Mouse (Mus musculus): ENCODE results near the gene Tnfrsf1a. TPM values are rescaled to one million over a fixed set of nuclear protein-coding genes. Genes with fewer than 3 reads are reported as not detected.
A peak's percentile ranks its signal among the peaks of the same experiment; 100 is the strongest.

Tnfrsf1a gene
- polyA plus RNA-seq, 1 experiment from 2014 or later, result 75.3 TPM

DNA sequence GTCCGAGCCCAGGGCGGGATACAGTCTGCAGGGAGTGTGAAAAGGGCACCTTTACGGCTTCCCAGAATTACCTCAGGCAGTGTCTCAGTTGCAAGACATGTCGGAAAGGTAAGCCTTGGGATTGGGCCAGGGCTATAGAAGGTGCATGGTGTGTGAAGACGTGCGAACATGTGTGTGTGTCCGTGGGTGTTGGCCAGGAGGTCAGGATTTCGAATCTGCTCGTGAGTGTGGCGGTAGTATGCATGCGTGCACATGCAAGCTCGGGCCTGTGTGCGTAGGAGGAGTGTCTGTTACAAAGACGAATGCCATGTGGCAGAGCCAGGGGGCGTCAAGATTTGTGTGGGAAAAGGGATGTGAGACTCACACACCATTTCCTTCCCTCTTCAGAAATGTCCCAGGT lies 8.2 kb downstream of the Tnfrsf1a start:
- ATAC-seq (ENCODE audit: low FRiP score, low TSS enrichment) (no peak), DNase-seq (ENCODE audit: low spot score) (no peak)
- no peak for TF ChIP-seq EP300 (optimal IDR thresholded peaks at IDR 0.05)
- TF ChIP-seq CTCF (IDR thresholded peaks at IDR 0.05; ENCODE audit: low read depth), result no peak
- Histone ChIP-seq H3K27ac (replicated peaks) (no peak overlapping the region), H3K9ac (ENCODE audit: low read length) (no peak overlapping the region; the same call in 1 of the 2 replicates), H3K9me3 (ENCODE audit: control insufficient read depth, low read length) (no peaks in the 10 kb centered on the region), H3K4me3 (ENCODE audit: low read depth, low read length) (no peak overlapping the region), H3K4me2 (replicated peaks; ENCODE audit: low read depth) (no peak overlapping the region), H3K36me3 (ENCODE audit: control insufficient read depth, insufficient read depth, low read length) (peaks cover 42% of the 10 kb centered on the region), H3K27me3 (ENCODE audit: control insufficient read depth, insufficient read depth, low read length) (no peaks in the 10 kb centered on the region), H3K4me1 (replicated peaks; ENCODE audit: control insufficient read depth, insufficient read depth) (peaks cover 18% of the 10 kb centered on the region)
- 67% methylated on average over 15 of the region's 15 CpGs for WGBS

GRCm38 (mm10) chr6:125359999-125360398 lies 10.8 kb downstream of the Tnfrsf1a start:
- Histone ChIP-seq H3K9ac (ENCODE audit: low read length) (no peak overlapping the region), H3K4me1 (replicated peaks; ENCODE audit: control insufficient read depth, insufficient read depth) (peaks cover 11% of the 10 kb centered on the region), H3K36me3 (ENCODE audit: control insufficient read depth, insufficient read depth, low read length) (peaks cover 43% of the 10 kb centered on the region), H3K27ac (replicated peaks) (no peak overlapping the region), H3K9me3 (ENCODE audit: control insufficient read depth, low read length) (no peaks in the 10 kb centered on the region), H3K27me3 (ENCODE audit: control insufficient read depth, insufficient read depth, low read length) (no peaks in the 10 kb centered on the region), H3K4me2 (replicated peaks; ENCODE audit: low read depth) (no peak overlapping the region), H3K4me3 (ENCODE audit: low read depth, low read length) (no peak overlapping the region)
- TF ChIP-seq EP300 (optimal IDR thresholded peaks at IDR 0.05), result no peak
- TF ChIP-seq CTCF (IDR thresholded peaks at IDR 0.05; ENCODE audit: low read depth), result peak; percentile 48
- no peak for DNase-seq (ENCODE audit: low spot score)
- no peak for ATAC-seq (ENCODE audit: low FRiP score, low TSS enrichment)
- WGBS, result 51% methylated on average over 9 of the region's 9 CpGs

- DNase-seq (ENCODE audit: low spot score) (no peak), ATAC-seq (ENCODE audit: low FRiP score, low TSS enrichment) (no peak)
- Histone ChIP-seq H3K9ac (ENCODE audit: low read length) (no peak overlapping the region), H3K4me2 (replicated peaks; ENCODE audit: low read depth) (no peak overlapping the region), H3K36me3 (ENCODE audit: control insufficient read depth, insufficient read depth, low read length) (peaks cover 43% of the 10 kb centered on the region), H3K4me3 (ENCODE audit: low read depth, low read length) (no peak overlapping the region), H3K27ac (replicated peaks) (no peak overlapping the region), H3K4me1 (replicated peaks; ENCODE audit: control insufficient read depth, insufficient read depth) (peaks cover 3% of the 10 kb centered on the region), H3K27me3 (ENCODE audit: control insufficient read depth, insufficient read depth, low read length) (no peaks in the 10 kb centered on the region), H3K9me3 (ENCODE audit: control insufficient read depth, low read length) (no peaks in the 10 kb centered on the region)
- TF ChIP-seq EP300 (optimal IDR thresholded peaks at IDR 0.05) (no peak), CTCF (IDR thresholded peaks at IDR 0.05; ENCODE audit: low read depth) (no peak)
- 72% methylated on average over 9 of the region's 9 CpGs for WGBS
These were observed 11.7 kb downstream of the Tnfrsf1a start for GRCm38 (mm10) chr6:125360846-125361245.

GRCm38 (mm10) chr6:125361467-125362291 lies 12.5 kb downstream of the Tnfrsf1a start:
- TF ChIP-seq EP300 (optimal IDR thresholded peaks at IDR 0.05) (no peak), CTCF (IDR thresholded peaks at IDR 0.05; ENCODE audit: low read depth) (peak; percentile 67)
- H3K27me3 ChIP-seq (ENCODE audit: control insufficient read depth, insufficient read depth, low read length), result no peaks in the 10 kb centered on the region
- H3K27ac ChIP-seq (replicated peaks), result no peak overlapping the region
- H3K36me3 ChIP-seq (ENCODE audit: control insufficient read depth, insufficient read depth, low read length), result peaks cover 43% of the 10 kb centered on the region
- H3K4me3 ChIP-seq (ENCODE audit: low read depth, low read length), result no peak overlapping the region
- ATAC-seq (ENCODE audit: low FRiP score, low TSS enrichment) (peak; percentile 27; the same call in 1 of the 2 replicates), DNase-seq (ENCODE audit: low spot score) (peak; percentile 61)
- WGBS, result 46% methylated on average over 38 of the region's 38 CpGs
- no peak overlapping the region for H3K4me2 ChIP-seq (replicated peaks; ENCODE audit: low read depth)
- peaks cover 2% of the 10 kb centered on the region; the same call in 1 of the 2 replicates for H3K4me1 ChIP-seq (replicated peaks; ENCODE audit: control insufficient read depth, insufficient read depth)
- no peak overlapping the region for H3K9ac ChIP-seq (ENCODE audit: low read length)
- H3K9me3 ChIP-seq (ENCODE audit: control insufficient read depth, low read length), result no peaks in the 10 kb centered on the region

DNA sequence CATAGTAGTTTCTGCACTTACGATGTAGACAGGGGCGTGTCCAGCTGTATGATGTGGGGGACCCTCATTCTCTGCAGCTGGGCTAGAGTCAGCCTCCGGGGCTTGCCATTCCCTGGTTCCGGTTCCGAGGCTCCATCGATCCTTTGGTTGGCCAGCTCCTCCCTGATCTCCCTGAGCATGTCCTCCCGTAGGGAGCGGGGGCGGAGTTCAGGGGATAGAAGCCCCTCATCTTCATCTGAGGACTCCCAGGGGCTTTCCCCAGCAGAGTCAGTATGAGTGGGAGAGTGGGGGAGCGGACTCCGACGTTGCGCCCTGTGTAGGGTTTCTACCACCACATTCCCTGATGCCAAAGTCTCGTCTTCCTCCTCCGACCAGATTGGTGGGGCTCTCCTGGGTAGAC lies 13.9 kb downstream of the Tnfrsf1a start:
- no peak overlapping the region for H3K4me2 ChIP-seq (replicated peaks; ENCODE audit: low read depth)
- H3K4me3 ChIP-seq (ENCODE audit: low read depth, low read length), result no peak overlapping the region
- ATAC-seq (ENCODE audit: low FRiP score, low TSS enrichment) (no peak), DNase-seq (ENCODE audit: low spot score) (no peak)
- H3K4me1 ChIP-seq (replicated peaks; ENCODE audit: control insufficient read depth, insufficient read depth), result peaks cover 2% of the 10 kb centered on the region; the same call in 1 of the 2 replicates
- H3K9ac ChIP-seq (ENCODE audit: low read length), result peak overlapping the region; percentile 13; the same call in 1 of the 2 replicates
- 52% methylated on average over 15 of the region's 15 CpGs for WGBS
- no peaks in the 10 kb centered on the region for H3K27me3 ChIP-seq (ENCODE audit: control insufficient read depth, insufficient read depth, low read length)
- H3K27ac ChIP-seq (replicated peaks), result 0 out of 2 replicates have a peak overlapping the region, but pooled peaks have one; percentile 13
- H3K36me3 ChIP-seq (ENCODE audit: control insufficient read depth, insufficient read depth, low read length), result peaks cover 36% of the 10 kb centered on the region
- TF ChIP-seq EP300 (optimal IDR thresholded peaks at IDR 0.05), result no peak
- TF ChIP-seq CTCF (IDR thresholded peaks at IDR 0.05; ENCODE audit: low read depth), result no peak
- no peaks in the 10 kb centered on the region for H3K9me3 ChIP-seq (ENCODE audit: control insufficient read depth, low read length)

All from stomach, postnatal 0 days (tissue).